Mouse (Mus musculus): ENCODE data around the gene Fam241b.

The Fam241b gene

DNA sequence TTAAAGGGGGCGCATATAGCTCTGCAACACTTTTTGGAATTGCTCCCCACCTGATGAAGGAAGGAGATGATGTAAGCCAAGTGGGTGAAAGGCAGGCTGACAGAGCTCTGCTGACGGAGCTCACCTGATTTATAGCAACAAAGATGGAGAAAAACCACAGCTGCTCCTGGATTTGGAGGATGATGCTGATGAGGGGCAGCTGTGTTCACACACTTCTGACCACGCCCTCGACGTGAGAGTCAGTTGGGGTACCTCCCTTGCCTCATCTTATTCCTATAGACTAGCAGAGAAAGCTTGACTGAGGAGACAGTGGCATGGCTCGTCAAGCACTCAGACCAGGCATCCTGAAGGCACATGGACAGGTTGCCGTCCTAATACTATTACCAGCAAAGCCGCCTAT, at the start of gene Fam241b:
Gene Fam241b (minus strand): TSS at position 101 of the 400 bp plus-strand sequence.
- no peak for DNase-seq

DNA sequence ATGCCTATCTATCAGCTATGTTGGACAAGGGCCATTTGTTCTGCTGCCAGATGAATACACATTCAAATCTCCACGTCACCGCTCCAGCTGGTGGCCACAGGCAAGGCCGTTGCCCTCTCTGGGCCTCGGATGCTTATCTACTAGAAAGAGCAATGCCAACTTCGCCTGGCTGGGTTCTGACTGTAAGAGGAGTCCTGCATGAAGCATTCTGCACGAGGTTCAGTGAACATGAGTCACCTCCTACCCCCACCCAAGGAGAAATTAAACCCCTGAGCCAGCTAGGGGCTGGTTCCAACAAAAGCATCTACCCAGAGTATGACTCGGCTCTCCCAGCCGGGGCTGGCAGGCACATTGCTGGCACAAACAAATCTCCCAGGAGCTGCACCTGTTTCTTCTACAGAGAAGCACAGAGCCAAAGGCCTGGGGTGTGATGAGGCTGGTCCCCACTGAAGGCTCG, 49.0 kb upstream of the Fam241b start:
- DNase-seq: peak; percentile 86 to 92

DNA sequence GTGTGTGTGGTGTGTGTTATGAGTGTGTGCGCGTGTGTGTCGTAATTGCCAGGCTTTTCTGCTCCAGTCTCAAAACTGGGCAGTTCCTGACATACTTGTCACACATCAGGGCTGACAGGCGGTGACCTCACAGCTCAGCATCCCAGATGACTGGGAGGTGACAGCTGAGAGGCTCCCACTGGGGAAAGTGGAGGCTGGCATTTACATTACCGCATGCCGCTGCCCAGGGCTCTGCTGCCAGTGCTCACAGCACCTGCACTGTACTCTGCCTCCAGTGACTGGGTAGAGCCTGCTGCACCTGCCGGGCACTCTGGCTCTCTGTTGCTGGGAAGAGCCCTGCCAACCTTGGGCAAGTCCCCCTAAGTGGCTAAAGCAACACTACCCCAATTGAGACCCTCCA, 47.1 kb upstream of the Fam241b start:
- no peak for DNase-seq

DNA sequence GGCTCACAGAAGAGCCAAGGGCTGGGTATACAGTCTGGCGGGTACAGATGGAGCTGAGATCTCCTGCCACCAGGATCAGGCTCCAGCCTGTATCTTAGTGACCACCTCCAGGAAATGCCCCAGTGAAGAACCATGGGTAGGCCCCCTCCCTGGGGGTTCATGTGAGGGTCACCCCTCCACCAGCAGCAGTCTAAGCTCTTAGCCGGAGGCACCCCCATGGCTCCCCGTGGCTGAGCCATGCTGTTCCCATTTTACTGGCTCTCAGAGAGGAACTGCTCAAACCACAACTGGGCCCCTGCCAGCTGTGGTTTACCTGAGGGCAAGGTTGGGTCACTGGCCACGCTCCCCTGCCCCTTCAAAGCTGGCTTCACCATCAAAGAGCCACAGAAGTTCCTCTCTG, 46.2 kb upstream of the Fam241b start:
- DNase-seq: no peak

DNA sequence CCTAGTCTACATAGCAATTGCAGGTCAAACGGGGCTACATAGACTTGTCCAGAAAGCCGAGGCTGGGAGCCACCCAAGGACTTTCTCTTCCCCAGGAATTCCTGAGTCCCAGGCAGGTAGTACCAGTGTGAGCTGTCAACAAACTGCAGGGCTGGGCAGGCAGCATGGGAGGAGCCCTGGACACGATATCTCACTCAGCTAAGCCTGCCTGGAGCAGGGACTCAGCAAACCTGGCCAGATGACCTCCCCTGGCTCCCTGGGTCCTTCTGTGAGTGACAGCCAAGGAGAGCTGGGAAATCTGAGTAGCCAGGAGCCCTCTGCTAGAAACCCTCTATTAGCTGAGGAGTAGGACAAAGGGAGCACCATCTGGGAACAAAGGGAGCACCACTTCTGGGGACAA, 45.6 kb upstream of the Fam241b start:
- no peak for DNase-seq

DNA sequence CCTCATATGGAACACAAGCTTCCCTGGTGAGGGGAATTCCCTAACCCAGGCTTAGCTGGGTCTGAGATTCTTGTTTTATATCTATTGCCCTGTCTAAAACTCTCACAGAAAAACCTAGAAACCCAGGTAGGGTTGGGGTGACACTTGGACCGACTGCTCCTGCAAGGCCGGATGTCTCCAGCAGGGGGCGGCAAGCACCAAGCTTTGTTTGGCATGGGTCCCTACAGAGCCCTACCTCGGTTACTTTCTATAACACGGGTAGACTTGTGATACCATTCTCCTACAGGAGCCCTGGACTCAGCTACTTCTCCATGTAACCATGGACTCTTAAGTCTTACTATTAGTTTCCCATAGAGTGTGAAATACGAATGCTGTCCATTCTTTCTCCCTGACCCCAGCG, 43.2 kb upstream of the Fam241b start:
- DNase-seq: peak; percentile 78 to 89

DNA sequence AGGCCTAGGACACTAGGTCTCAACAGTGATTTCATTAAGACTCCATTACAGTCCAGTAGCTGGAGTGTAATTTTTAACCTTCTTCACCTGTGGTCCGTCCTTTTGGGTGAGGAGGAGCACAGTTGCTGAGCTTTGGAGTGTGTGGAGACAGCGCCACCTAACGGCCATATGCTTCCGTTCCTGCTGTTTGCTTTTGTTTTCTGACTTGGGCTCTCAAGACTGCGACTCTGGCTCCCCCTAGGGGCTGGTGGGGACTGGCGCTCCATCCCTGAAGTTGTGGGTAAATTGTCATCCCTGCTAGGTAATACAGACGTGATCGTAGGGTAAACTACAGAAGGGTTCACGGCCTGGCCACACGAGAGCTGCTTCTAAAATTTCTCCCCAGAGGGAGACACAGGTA, 39.3 kb upstream of the Fam241b start:
- peak; percentile 96 to 100 for DNase-seq

DNA sequence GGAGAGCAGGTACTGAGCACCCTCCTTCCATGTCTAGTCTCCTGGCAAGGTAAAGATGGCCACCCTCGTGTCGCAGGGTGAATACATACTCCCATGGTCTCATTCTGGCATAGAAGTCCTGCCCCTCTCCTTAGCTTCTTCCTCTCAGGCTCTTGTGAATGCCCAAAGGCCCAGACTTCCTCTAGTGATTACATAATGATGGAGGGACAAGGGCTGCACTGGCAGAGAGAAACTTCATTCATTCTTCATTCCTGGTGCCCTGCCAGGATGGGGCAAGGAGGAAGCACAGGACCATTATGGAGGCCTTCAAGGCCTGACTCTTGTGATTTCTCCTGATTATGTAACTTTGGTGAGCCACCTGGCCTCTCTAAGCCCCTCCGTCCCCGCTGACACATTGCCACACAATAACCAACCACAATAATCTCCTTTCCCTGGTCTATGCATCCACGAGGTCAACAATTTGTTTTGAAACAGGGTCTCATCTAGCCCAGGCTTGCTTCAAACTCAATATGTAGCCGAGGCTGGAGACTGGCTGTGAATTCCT, 38.8 kb upstream of the Fam241b start:
- peak in 1 of 2 experiments; percentile 37 for DNase-seq

DNA sequence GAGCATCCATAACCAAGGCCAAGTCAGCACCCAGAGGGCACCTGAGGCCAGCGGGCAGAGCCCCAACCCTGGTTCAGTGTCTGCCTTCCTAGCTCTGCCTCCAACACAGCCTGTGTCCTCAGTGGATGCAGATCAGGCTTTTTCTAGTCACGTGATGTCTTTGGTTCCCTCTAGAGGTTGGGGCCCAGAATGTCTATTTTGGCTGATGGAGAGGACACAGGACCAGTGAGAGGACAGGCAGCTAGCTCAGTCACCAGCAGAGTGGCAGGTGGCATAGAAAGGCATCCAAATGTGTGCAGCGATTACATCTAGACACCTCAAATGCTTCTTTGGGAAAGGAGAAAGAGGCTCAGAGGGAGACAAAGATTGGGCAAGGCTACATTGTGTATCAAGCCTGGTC, 38.0 kb upstream of the Fam241b start:
- DNase-seq: peak; percentile 58 to 61

DNA sequence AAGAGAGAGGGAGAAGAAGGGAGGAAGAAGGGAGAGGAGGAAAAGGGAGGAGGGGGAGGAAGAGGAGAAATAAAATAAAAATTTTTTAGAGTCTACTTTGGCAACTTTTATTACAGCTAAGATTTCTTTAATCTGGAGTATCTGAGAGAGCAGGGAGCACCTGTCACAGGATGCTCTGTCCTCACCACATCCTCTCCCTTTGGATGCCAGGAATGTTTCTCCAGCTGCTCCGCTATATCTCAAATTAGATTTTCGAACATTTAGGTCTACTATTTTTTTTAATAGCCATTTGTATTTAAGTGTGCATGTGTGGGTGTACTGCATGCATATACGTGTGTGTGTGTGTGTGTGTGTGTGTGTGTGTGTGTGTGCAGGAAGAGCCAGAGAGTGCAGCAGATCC, 36.2 kb upstream of the Fam241b start:
- DNase-seq: no peak

DNA sequence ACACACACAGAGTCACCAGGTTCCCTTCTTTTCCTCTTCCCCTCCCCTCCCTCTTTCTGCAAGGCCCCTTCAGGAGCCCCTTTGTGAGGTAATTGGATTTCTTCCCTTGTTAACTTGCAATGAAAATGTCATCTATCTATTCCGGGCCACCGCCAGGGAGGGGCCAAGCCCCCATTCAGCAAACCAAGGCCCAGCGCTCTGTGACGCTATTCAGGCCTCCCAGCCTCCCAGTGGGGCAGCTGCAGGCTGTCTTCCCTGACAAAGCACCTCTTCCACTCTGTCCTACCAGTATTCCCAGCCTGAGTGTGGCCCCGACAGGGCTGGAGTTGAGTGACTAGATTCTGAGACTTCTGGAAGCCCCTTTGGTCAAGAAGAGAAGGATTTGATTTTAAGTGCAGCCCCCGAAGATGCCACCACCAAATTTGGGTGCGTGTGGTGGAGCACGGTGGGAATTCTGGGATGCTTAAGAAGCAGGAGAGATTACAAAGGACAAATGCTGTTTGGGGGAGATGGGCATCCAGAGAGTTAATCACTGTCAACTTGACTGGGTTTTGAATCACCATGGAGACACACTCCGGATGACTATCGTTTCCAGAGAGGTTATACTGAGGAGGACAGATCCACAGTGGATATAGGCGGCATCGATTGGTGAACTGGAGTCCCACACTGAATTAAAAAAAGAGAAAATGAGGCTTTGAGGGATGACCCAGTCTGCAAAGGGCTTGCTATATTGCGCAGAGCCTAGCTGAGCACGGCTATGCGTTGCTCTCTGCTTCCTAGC, 31.0 kb upstream of the Fam241b start:
- no peak for DNase-seq

DNA sequence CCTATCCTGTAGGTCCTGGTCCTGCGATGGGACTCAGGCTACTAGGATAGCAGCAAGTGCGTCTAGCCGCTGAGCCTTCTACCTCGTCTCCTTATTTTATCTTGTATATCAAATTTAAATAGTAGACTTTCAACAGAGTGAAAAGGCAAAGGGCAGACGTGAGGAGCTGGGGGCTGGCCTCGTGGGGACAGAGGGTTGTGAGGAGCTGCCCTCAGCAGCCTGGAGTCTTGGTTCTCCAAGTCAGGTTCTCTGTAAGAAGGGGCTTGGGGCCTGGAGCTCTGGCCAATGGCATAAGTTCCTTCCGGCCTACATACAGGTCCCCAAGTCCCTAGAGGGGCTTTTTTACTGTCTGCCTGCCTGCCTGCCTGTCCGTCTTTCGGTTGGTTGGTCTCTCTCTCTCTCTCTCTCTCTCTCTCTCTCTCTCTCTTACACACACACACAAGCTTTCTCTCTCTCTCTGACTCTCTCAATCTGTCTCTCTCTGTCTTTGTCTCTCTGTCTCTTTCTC, 30.3 kb upstream of the Fam241b start:
- no peak for DNase-seq

DNA sequence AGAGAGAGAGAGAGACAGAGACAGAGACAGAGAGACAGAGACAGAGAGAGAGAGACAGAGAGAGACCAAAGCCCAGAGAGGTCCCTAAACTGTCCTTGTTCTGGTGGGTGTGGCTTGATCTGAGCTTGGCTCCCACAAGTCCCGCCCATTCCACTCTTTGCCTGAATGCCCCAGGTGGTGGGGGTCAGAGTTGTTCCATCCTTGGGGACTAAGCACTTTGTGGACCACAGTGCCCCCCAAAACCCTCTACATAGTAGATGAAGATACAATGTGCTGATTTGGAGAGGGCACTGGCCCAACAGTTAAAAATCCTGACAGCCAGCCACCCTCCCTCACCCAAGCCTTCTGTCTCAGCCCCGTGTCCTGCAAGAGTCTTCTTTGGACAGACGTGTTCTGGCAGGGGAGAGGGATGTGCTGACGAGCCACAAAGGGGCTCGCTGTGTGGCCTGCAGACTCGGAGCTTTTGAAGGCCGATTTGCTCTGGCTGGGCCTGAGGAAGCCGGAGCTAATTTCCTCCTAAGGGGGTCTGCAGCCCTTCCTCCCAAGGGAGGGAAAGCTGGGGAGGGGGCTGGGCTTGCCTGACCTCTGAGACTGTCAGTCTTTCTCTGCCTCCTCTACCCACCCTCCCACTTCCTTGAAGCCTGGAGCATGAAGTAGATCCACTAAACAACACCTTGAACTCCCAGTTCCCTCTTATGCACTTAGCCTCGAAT, 29.3 kb upstream of the Fam241b start:
- DNase-seq: no peak

DNA sequence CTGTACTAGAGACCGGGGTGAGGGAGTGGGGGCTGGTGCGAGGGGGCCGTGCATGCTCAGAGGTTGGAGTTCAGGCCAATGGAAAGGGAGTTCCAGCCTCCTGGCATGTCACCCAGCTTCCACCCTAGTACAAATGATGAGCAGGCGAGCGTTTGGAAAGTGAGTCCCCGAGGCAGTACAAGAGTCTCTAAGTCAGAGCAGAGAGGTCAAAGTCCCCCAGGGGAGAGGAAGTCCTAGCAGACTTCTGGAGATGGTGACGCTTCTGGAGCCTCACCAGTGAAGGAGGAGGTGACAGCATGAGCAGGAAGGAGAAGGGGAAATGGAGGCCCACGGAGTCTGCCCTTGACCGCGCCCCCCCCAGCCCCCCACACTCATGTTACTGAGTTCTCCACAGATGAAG, 18.7 kb upstream of the Fam241b start:
- DNase-seq: no peak

DNA sequence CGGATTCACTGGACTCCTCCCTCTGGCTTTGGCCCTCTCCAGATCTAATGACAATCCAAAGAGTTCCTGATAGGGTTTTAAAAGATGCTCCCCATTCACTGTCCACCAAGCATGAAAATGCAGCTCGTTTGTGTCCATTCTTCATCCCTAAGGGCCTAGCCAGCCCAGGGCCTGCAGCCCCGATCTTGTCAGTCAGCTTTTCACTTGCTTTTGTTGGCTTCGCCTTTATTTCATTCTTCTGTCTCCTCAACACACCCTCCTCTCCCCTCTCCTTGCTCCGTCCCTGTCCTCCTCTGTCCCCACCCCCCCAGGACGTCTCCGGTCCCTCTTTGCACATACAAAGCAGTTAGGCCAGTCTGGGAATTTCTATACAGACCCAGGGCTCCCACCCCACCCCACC, 6.2 kb upstream of the Fam241b start:
- DNase-seq: no peak

DNA sequence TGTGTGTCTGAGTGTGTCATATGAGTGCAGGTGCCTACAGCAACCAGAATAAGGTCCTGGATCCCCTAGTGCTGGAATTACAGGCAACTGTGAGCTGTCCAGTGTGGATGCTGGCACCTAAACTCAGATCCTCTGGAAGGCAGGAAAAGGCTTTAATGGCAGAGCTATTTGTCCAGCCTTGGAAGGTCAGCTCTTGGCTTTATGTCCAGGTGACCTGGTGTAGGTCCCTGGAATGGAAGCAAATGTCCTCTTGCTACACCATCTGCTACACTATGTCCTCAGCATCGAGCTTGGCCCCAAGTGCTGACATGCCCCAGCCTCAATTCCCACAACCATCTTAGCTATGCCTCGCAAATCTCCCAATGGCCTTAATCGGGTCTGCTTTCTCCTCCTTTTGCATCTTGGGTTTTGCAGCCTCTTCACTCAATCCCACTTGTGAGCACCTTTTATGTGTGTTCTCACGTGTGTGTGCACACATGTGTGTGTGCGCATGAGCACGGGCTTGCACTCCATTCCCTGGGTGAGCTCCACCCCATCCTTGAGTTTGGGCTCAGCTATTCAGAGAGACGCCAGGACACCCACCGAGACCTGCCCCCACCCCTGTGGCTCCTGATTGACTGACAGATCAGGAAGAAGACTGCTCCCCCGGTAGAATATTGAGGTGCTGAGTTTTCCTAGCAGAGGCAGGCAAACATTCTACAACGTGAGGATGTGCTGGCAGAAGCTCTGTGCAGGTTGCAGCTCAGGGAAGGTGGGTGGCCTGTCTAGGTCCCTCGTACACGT, 3.9 kb upstream of the Fam241b start:
- DNase-seq: peak; percentile 29 to 46

DNA sequence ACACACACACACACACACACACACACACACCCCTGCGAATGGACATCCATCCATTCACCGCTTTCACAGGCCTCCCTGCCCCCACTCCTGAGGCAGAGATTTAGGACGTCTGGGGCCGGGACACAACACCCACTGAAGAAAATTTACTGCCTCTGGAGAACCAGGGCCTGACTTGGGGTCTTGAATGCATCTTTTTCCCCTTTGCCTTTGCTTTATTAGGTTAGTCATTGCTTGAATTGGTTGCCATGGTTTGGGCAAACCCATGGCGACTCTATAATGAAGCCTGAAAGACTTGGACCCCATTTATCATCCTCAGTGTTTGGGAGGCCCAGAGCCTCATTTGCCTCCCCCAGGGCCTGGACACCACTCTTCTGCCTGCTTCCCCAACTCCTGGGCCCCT, 2.2 kb upstream of the Fam241b start:
- no peak for DNase-seq

DNA sequence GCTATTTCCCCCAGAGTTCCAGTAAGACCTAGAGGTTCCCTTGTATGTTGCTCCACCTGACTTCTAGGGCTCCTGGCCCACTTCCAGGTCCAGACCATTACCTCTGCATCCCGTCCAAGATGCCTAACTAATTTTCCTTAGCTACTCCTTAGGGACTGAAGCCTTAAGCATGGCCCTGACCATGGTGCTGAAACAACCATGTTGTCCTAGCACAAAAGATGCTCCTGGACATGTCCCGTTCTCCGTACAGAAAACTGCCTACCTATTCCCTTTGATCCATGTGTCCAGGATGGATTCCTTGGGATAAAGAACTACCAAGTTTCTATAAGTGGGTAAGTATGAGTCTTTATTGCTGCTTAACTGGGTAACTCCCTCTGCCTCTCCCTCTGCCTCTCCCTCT, 5.7 kb downstream of the Fam241b start:
- DNase-seq: no peak

DNA sequence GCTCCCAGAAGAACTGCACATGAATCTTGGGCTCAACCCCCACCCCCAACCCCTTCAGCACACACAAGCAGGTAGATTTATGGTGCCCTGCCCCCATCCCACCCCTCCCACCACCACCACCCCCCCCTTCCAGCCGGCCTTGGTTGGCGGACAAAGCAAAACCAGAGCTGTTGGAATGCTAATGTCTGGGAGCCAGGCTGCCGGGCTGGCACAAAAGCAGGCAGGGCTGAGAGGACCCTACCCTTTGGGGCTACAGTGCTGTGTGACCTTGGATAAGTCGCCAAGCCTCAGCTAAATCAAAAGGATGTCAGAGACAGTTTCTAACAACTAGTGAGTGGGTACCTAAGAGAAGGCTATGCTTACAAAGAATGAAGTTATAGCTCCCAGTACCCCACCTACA, 6.6 kb downstream of the Fam241b start:
- no peak for DNase-seq

DNA sequence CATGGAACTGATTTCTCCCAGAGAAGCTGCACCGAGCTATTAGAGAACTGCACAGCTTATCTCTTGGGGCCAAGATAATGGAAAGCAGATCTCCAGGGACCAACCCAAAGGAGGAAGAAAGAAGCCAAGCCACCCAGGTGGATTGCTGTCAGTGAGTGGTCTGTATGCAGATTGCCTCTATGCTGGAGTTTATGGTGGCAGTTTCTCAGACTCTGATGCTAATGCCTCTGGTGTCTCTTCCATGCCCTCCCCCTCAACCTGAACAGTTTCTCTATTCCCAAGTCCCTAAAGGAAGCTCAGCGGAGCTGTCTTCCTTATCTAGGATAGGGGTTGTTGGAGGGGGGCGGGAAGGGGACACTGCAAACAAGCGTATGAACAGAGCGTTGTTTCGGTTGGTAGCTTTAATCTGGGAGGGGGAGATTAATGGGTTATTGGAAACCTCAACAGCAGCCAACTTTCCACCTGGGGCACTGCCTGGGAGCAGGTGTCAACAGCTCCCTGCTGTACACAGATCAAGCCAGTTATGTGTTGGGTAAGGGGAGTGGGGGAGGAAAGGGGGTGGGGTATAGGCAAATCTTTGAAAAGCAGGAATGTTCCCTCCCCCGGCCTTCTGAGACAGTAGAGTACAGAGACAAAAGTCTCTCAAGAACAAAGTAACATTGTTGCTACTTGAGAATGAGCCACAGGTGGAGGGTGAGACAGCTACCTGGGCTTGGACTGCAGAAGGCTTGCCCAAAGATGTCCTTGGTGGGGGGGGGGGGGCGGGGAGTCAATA, 7.8 kb downstream of the Fam241b start:
- DNase-seq: no peak

DNA sequence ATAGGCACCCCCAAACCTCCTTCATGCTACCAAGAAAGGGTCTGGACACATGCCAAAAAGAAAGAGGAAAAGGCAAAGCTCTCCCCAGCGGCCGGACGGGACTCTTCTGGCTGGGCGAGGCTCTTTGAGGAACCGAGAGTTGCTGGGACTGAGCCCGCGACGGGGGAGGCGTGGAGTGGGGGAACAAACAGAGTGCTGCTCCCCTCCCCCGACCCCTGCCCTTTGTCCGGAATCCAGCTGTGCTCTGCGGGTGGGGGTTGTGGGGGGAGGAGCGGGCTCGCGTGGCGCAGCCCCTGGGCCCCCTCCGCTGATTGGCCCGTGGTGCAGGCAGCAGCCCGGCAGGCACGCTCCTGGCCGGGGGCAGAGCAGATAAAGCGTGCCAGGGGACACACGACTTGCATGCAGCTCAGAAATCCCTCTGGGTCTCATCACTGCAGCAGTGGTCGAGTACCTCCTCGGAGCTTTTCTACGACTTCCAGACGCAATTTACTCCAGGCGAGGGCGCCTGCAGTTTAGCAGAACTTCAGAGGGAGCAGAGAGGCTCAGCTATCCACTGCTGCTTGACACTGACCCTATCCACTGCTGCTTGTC, 10.9 kb downstream of the Fam241b start, which contains the start of gene Neurog3:
Gene Neurog3 (plus strand): TSS at position 400 of the 591 bp plus-strand sequence.
- no peak for DNase-seq

Data from cerebellum, adult 18-20 months (tissue).